In genomic region chr8:35255327-35255726, GRCm38 (mm10) we compare ENCODE assay signal across 22 mouse cellular contexts.
DNase-seq lines count a peak whose midpoint lies in the region; ATAC-seq and TF ChIP-seq lines count a peak whose summit lies in the region.
"Had no signal": no experiment of that assay in that cellular context is flagged by ENCODE, and none has a peak within 500 bp of the region (broad histone marks: within the 10 kb centered on the region; RNA-seq: fewer than 3 reads in every experiment).

No protein-coding gene starts in this region.

- no peak for DNase-seq in right cerebral cortex, adult 18-20 months
- DNase-seq in ovary, adult 18-20 months (ENCODE audit: low spot score): no peak
- no peak for DNase-seq in neural tube, embryonic 10.5 days (ENCODE audit: extremely low spot score, low spot score)
- DNase-seq in thymus, adult 2 months: no peak
- DNase-seq: adrenal gland, adult 2 months; adrenal gland, adult 8-10 months; adrenal gland, postnatal 10 days; adrenal gland, postnatal 14 days; adrenal gland, postnatal 25 days; adrenal gland, postnatal 36 days; B cell, adult 2 months; cerebellum, adult 11 months; cerebellum, adult 11-12 months had no signal

- peak; percentile 56; the same call in 1 of the 2 replicates for ATAC-seq in common myeloid progenitor, adult 5-6 weeks (replicated peaks; ENCODE audit: low read depth, poor library complexity, severe bottlenecking)
- ATAC-seq in granulocyte monocyte progenitor cell, adult 5-6 weeks (replicated peaks; ENCODE audit: poor library complexity, severe bottlenecking): peak; percentile 78
- ATAC-seq in megakaryocyte, adult 5-6 weeks (ENCODE audit: poor library complexity, severe bottlenecking): peak; percentile 30; the same call in 1 of the 2 replicates
- ATAC-seq in megakaryocyte progenitor cell, adult 5-6 weeks (replicated peaks; ENCODE audit: poor library complexity): peak; percentile 63
- ATAC-seq: activated CD4-positive, CD25-positive, alpha-beta regulatory T cell, adult 4 months; CD4-positive, CD25-positive, alpha-beta regulatory T cell, adult 4 months; Patski had no signal

- no peak overlapping the region for H3K4me3 ChIP-seq in thymus, adult 2 months (ENCODE audit: control insufficient read depth, insufficient read depth, low read length)

- H3K27me3 ChIP-seq in thymus, adult 2 months (ENCODE audit: control insufficient read depth, insufficient read depth, low read length): no peaks in the 10 kb centered on the region
- H3K27me3 ChIP-seq: CH12.LX, Patski had no signal

- no peak overlapping the region for H3K27ac ChIP-seq in thymus, adult 2 months (ENCODE audit: control insufficient read depth, insufficient read depth, low read length)

- H3K36me3 ChIP-seq in thymus, adult 2 months (ENCODE audit: control insufficient read depth, insufficient read depth, low read length): no peaks in the 10 kb centered on the region
- H3K36me3 ChIP-seq: G1E had no signal

- no peak for TF ChIP-seq CTCF in thymus, adult 2 months (IDR thresholded peaks at IDR 0.05; ENCODE audit: borderline replicate concordance, control insufficient read depth, extremely low read depth, insufficient read depth, low read length, poor library complexity)

- peaks cover 13% of the 10 kb centered on the region for H3K4me1 ChIP-seq in thymus, adult 2 months (replicated peaks; ENCODE audit: control insufficient read depth, insufficient read depth, low read length)

- TF ChIP-seq POLR2A in thymus, adult 2 months (IDR thresholded peaks at IDR 0.05; ENCODE audit: control insufficient read depth, extremely low read depth, insufficient read depth, low read length, poor library complexity): no peak

- 97% methylated on average over 2 of the region's 2 CpGs for WGBS in thymus, adult 2 months
